Comparison of ENCODE assay signal across 23 mouse cellular contexts in genomic region chr12:119839119-119839518, GRCm38 (mm10).
DNase-seq lines count a peak whose midpoint lies in the region; ATAC-seq and TF ChIP-seq lines count a peak whose summit lies in the region.
"Had no signal": no experiment of that assay in that cellular context is flagged by ENCODE, and none has a peak within 500 bp of the region (broad histone marks: within the 10 kb centered on the region; RNA-seq: fewer than 3 reads in every experiment).

No protein-coding gene starts in this region.

- no peak overlapping the region for H3K4me2 ChIP-seq in midbrain, postnatal 0 days (ENCODE audit: low read depth, low read length, poor library complexity, severe bottlenecking)
- no peak overlapping the region for H3K4me2 ChIP-seq in midbrain, embryonic 15.5 days
- no peak overlapping the region for H3K4me2 ChIP-seq in kidney, embryonic 14.5 days (replicated peaks; ENCODE audit: low read depth, low read length)
- H3K4me2 ChIP-seq: heart, embryonic 12.5 days; kidney, embryonic 15.5 days; neural tube, embryonic 13.5 days had no signal

- no peak for ATAC-seq in frontal cortex, adult (ENCODE audit: low TSS enrichment)
- ATAC-seq in midbrain, postnatal 0 days (ENCODE audit: low FRiP score): no peak
- ATAC-seq in midbrain, embryonic 15.5 days (replicated peaks): no peak
- no peak for ATAC-seq in kidney, embryonic 14.5 days (ENCODE audit: low FRiP score, low TSS enrichment)
- ATAC-seq: intestine, postnatal 0 days had no signal

- no peak overlapping the region for H3K27ac ChIP-seq in midbrain, postnatal 0 days (ENCODE audit: low read depth, low read length)
- no peak overlapping the region for H3K27ac ChIP-seq in midbrain, embryonic 15.5 days
- no peak overlapping the region for H3K27ac ChIP-seq in kidney, embryonic 14.5 days (ENCODE audit: low read depth, low read length)
- H3K27ac ChIP-seq: hindbrain, embryonic 10.5 days; kidney, embryonic 15.5 days; left cerebral cortex, adult 2 months; neural tube, embryonic 13.5 days had no signal

- no peaks in the 10 kb centered on the region for H3K36me3 ChIP-seq in midbrain, postnatal 0 days (ENCODE audit: insufficient read depth, low read length)
- H3K36me3 ChIP-seq in midbrain, embryonic 15.5 days (replicated peaks): no peaks in the 10 kb centered on the region
- H3K36me3 ChIP-seq in kidney, embryonic 14.5 days (ENCODE audit: control insufficient read depth, insufficient read depth, low read length): no peaks in the 10 kb centered on the region
- H3K36me3 ChIP-seq: heart, embryonic 12.5 days; hindbrain, embryonic 10.5 days; kidney, embryonic 15.5 days; neural tube, embryonic 13.5 days had no signal

- no peaks in the 10 kb centered on the region for H3K4me1 ChIP-seq in midbrain, postnatal 0 days (ENCODE audit: insufficient read depth, low read length)
- H3K4me1 ChIP-seq in midbrain, embryonic 15.5 days: no peaks in the 10 kb centered on the region
- H3K4me1 ChIP-seq in kidney, embryonic 14.5 days (ENCODE audit: control insufficient read depth, insufficient read depth, low read length): no peaks in the 10 kb centered on the region
- H3K4me1 ChIP-seq: heart, embryonic 12.5 days; hindbrain, embryonic 10.5 days; kidney, embryonic 15.5 days; neural tube, embryonic 13.5 days had no signal

- no peaks in the 10 kb centered on the region for H3K27me3 ChIP-seq in midbrain, postnatal 0 days (ENCODE audit: insufficient read depth, low read length)
- no peaks in the 10 kb centered on the region for H3K27me3 ChIP-seq in midbrain, embryonic 15.5 days (replicated peaks)
- no peaks in the 10 kb centered on the region for H3K27me3 ChIP-seq in kidney, embryonic 14.5 days (ENCODE audit: control insufficient read depth, insufficient read depth, low read length)
- H3K27me3 ChIP-seq: heart, embryonic 12.5 days; kidney, embryonic 15.5 days; neural tube, embryonic 13.5 days had no signal

- TF ChIP-seq CTCF in midbrain, postnatal 0 days (IDR thresholded peaks at IDR 0.05): no peak

- DNase-seq in frontal cortex, postnatal 10 days (ENCODE audit: low spot score in 2 of 2): peak; percentile 9 to 17
- peak; percentile 32 for DNase-seq in midbrain, postnatal 0 days (ENCODE audit: low spot score)
- peak; percentile 28 for DNase-seq in brain, embryonic 18.5 days (ENCODE audit: low read depth, low spot score)
- DNase-seq in telencephalon, adult 2 months (ENCODE audit: low read depth, low spot score): peak; percentile 10
- DNase-seq: adrenal gland, adult 8-10 months; cerebellum, adult 9-10 months; gastrocnemius, postnatal 25 days; heart, adult 18-20 months; heart, postnatal 10 days; kidney, postnatal 36 days; lung, postnatal 4 days; midbrain, embryonic 14.5 days; thymus, postnatal 14 days had no signal

- H3K4me3 ChIP-seq in midbrain, postnatal 0 days (ENCODE audit: low read depth, low read length): no peak overlapping the region
- H3K4me3 ChIP-seq in midbrain, embryonic 15.5 days: no peak overlapping the region
- H3K4me3 ChIP-seq in kidney, embryonic 14.5 days (ENCODE audit: low read length): no peak overlapping the region
- H3K4me3 ChIP-seq: heart, embryonic 12.5 days; hindbrain, embryonic 10.5 days; kidney, embryonic 15.5 days; left cerebral cortex, adult 2 months; myocyte; neural tube, embryonic 13.5 days had no signal

- H3K9ac ChIP-seq in midbrain, postnatal 0 days (replicated peaks; ENCODE audit: low read length, poor library complexity, severe bottlenecking): no peak overlapping the region
- no peak overlapping the region for H3K9ac ChIP-seq in midbrain, embryonic 15.5 days
- H3K9ac ChIP-seq in kidney, embryonic 14.5 days (ENCODE audit: low read depth, low read length): no peak overlapping the region
- H3K9ac ChIP-seq: heart, embryonic 12.5 days; kidney, embryonic 15.5 days; neural tube, embryonic 13.5 days had no signal

- H3K9me3 ChIP-seq in midbrain, postnatal 0 days (ENCODE audit: low read length): no peaks in the 10 kb centered on the region
- no peaks in the 10 kb centered on the region for H3K9me3 ChIP-seq in midbrain, embryonic 15.5 days
- no peaks in the 10 kb centered on the region for H3K9me3 ChIP-seq in kidney, embryonic 14.5 days (ENCODE audit: control insufficient read depth, low read length)
- H3K9me3 ChIP-seq: heart, embryonic 12.5 days; hindbrain, embryonic 10.5 days; kidney, embryonic 15.5 days; neural tube, embryonic 13.5 days had no signal
